Mouse (Mus musculus) thymus, adult 2 months (tissue): ENCODE measurements around the gene Ppm1n.

Source experiments
- CTCF ChIP-seq: fragments of 200-500 bp; IDR thresholded peaks from 2 replicates; pipeline ENCODE4 v1.5.1; 2012; ENCODE audit warnings: mild to moderate bottlenecking, control low read depth, low read length, moderate library complexity, borderline replicate concordance; ENCODE audit not compliant: control insufficient read depth, poor library complexity, insufficient read depth; ENCODE audit errors: extremely low read depth
- POLR2A ChIP-seq: fragments of 200-500 bp; IDR thresholded peaks from 2 replicates; pipeline ENCODE4 v1.6.1; 2012; ENCODE audit warnings: mild to moderate bottlenecking, low read length, control low read depth, moderate library complexity; ENCODE audit not compliant: control insufficient read depth, poor library complexity, insufficient read depth; ENCODE audit errors: extremely low read depth

GRCm38 (mm10) chr7:19247511-19247910, 32.4 kb downstream of the Ppm1n start:
- no peak for TF ChIP-seq POLR2A
- TF ChIP-seq CTCF: no peak
